Mouse (Mus musculus): ENCODE measurements around the gene Gm8247.
"Not testable (repeated sequence)": the region's sequence is repeated elsewhere in the genome, so short reads cannot be mapped to it uniquely, and the experiment has no call there.

Gm8247 gene

GRCm38 (mm10) chr14:44582853-44583252 lies at the start of gene Gm8247:
Gene Gm8247 (plus strand): TSS chr14:44583153.
- DNase-seq (ENCODE audit: low spot score): not testable (repeated sequence)

GRCm38 (mm10) chr14:44547961-44548360 lies 35.0 kb upstream of the Gm8247 start:
- not testable (repeated sequence) for DNase-seq (ENCODE audit: low spot score)

GRCm38 (mm10) chr14:44591765-44592164 lies 8.8 kb downstream of the Gm8247 start:
- not testable (repeated sequence) for DNase-seq (ENCODE audit: low spot score)

GRCm38 (mm10) chr14:44627737-44628136 lies 44.8 kb downstream of the Gm8247 start, which contains the start of gene Gm5624:
Gene Gm5624 (minus strand): TSS chr14:44627938.
- not testable (repeated sequence) for DNase-seq (ENCODE audit: low spot score)

Measured in ovary, postnatal 10 days (tissue).